Mouse (Mus musculus) embryonic facial prominence, embryonic 10.5 days (tissue): Measurements from ENCODE around the gene Tgif2. TPM values are rescaled to one million over a fixed set of nuclear protein-coding genes. Genes with fewer than 3 reads are reported as not detected.
"Not testable (repeated sequence)": the region's sequence is repeated elsewhere in the genome, so short reads cannot be mapped to it uniquely, and the experiment has no call there.

Experiments used
- DNase-seq: peaks from one replicate; pipeline ENCODE4 v3.0.0-alpha.2; 2017; ENCODE audit warnings: low spot score
- H3K27ac ChIP-seq: fragments of 300-500 bp; sonication (generic); replicated peaks from 2 replicates; pipeline ENCODE4 v1.5.1; 2016; ENCODE audit warnings: mild to moderate bottlenecking
- H3K27me3 ChIP-seq: fragments of 300-500 bp; sonication (generic); replicated peaks from 2 replicates; pipeline ENCODE4 v1.6.1; 2016; ENCODE audit warnings: low read depth, mild to moderate bottlenecking; ENCODE audit not compliant: poor library complexity, severe bottlenecking
- H3K36me3 ChIP-seq: fragments of 300-500 bp; sonication (generic); replicated peaks from 2 replicates; pipeline ENCODE4 v1.6.1; 2016; ENCODE audit warnings: mild to moderate bottlenecking, moderate library complexity
- H3K4me1 ChIP-seq: fragments of 300-500 bp; sonication (generic); 2 replicates; pipeline ENCODE4 v1.6.1; 2016
- H3K4me3 ChIP-seq: fragments of 300-500 bp; sonication (generic); 2 replicates; pipeline ENCODE4 v1.5.1; 2016; ENCODE audit warnings: mild to moderate bottlenecking, moderate library complexity
- H3K9me3 ChIP-seq: fragments of 300-500 bp; sonication (generic); 2 replicates; pipeline ENCODE4 v1.6.1; 2016; ENCODE audit warnings: mild to moderate bottlenecking
- WGBS: fragments of 180-500 bp; shearing (Covaris S2); methylation state at CpG from one replicate; pipeline ENCODE4 v1.1.7; 2016; 5-methylcytosine and 5-hydroxymethylcytosine counted together
- polyA plus RNA-seq: library from polyadenylated mRNA; unstranded; fragments of >200 nt; fragmentation: Nextera tagmentation; extraction: Ambion mirVana; gene quantifications from 2 replicates; pipeline ENCODE4 v1.2.1, GENCODE M21; 2016

The Tgif2 gene
- polyA plus RNA-seq, 1 experiment from 2014 or later = 112 TPM

GRCm38 (mm10) chr2:156868994-156869393 lies 29.2 kb downstream of the Tgif2 start:
- Histone ChIP-seq H3K27me3 (no peaks in the 10 kb centered on the region), H3K4me3 (no peak overlapping the region), H3K27ac (no peak overlapping the region), H3K4me1 (peaks cover 7% of the 10 kb centered on the region), H3K36me3 (peaks cover 94% of the 10 kb centered on the region), H3K9me3 (no peaks in the 10 kb centered on the region)
- no peak for DNase-seq
- 82% methylated on average over 8 of the region's 8 CpGs for WGBS

- 90% methylated on average over 7 of the region's 7 CpGs for WGBS
- DNase-seq = no peak
- Histone ChIP-seq H3K4me1 (peaks cover 1% of the 10 kb centered on the region), H3K9me3 (no peaks in the 10 kb centered on the region), H3K36me3 (peaks cover 98% of the 10 kb centered on the region), H3K27ac (no peak overlapping the region), H3K4me3 (no peak overlapping the region), H3K27me3 (no peaks in the 10 kb centered on the region)
These were observed 29.7 kb downstream of the Tgif2 start for GRCm38 (mm10) chr2:156869554-156869953.

GRCm38 (mm10) chr2:156870519-156870918 lies 30.7 kb downstream of the Tgif2 start:
- H3K27me3 ChIP-seq = no peaks in the 10 kb centered on the region
- no peak overlapping the region for H3K27ac ChIP-seq
- DNase-seq = no peak
- H3K4me1 ChIP-seq = no peaks in the 10 kb centered on the region
- no peaks in the 10 kb centered on the region for H3K9me3 ChIP-seq
- 82% methylated on average over 6 of the region's 6 CpGs for WGBS
- H3K36me3 ChIP-seq = peaks cover 100% of the 10 kb centered on the region
- no peak overlapping the region for H3K4me3 ChIP-seq

GRCm38 (mm10) chr2:156873629-156874028 lies 33.8 kb downstream of the Tgif2 start:
- Histone ChIP-seq H3K4me3 (no peak overlapping the region), H3K36me3 (peaks cover 73% of the 10 kb centered on the region), H3K27ac (no peak overlapping the region), H3K27me3 (no peaks in the 10 kb centered on the region), H3K4me1 (no peaks in the 10 kb centered on the region), H3K9me3 (no peaks in the 10 kb centered on the region)
- 36% methylated on average over 5 of the region's 5 CpGs for WGBS
- peak; percentile 70 for DNase-seq

GRCm38 (mm10) chr2:156874047-156874759 lies 34.4 kb downstream of the Tgif2 start:
- Histone ChIP-seq H3K4me3 (no peak overlapping the region), H3K27ac (no peak overlapping the region), H3K9me3 (no peaks in the 10 kb centered on the region), H3K4me1 (no peaks in the 10 kb centered on the region), H3K36me3 (peaks cover 67% of the 10 kb centered on the region), H3K27me3 (no peaks in the 10 kb centered on the region)
- WGBS = 89% methylated on average over 8 of the region's 8 CpGs
- DNase-seq = no peak

GRCm38 (mm10) chr2:156874760-156875510 lies 35.1 kb downstream of the Tgif2 start:
- WGBS = 92% methylated on average over 4 of the region's 4 CpGs
- no peak overlapping the region for H3K4me3 ChIP-seq
- no peaks in the 10 kb centered on the region for H3K27me3 ChIP-seq
- DNase-seq = no peak
- no peaks in the 10 kb centered on the region for H3K9me3 ChIP-seq
- peaks cover 60% of the 10 kb centered on the region for H3K36me3 ChIP-seq
- H3K27ac ChIP-seq = no peak overlapping the region
- H3K4me1 ChIP-seq = no peaks in the 10 kb centered on the region

- no peak for DNase-seq
- H3K27ac ChIP-seq = no peak overlapping the region
- WGBS = 64% methylated on average over 9 of the region's 9 CpGs
- H3K4me1 ChIP-seq = 0 out of 2 replicates have a peak, but pooled peaks cover 3% of the 10 kb centered on the region
- H3K4me3 ChIP-seq = no peak overlapping the region
- H3K36me3 ChIP-seq = peaks cover 32% of the 10 kb centered on the region
- no peaks in the 10 kb centered on the region for H3K27me3 ChIP-seq
- H3K9me3 ChIP-seq = no peaks in the 10 kb centered on the region
These were observed 37.9 kb downstream of the Tgif2 start for GRCm38 (mm10) chr2:156877726-156878125.

GRCm38 (mm10) chr2:156879541-156879940 lies 39.7 kb downstream of the Tgif2 start:
- H3K4me3 ChIP-seq = no peak overlapping the region
- H3K4me1 ChIP-seq = 0 out of 2 replicates have a peak, but pooled peaks cover 3% of the 10 kb centered on the region
- no peak for DNase-seq
- WGBS = 82% methylated on average over 3 of the region's 3 CpGs
- H3K36me3 ChIP-seq = peaks cover 14% of the 10 kb centered on the region
- no peaks in the 10 kb centered on the region for H3K27me3 ChIP-seq
- no peaks in the 10 kb centered on the region for H3K9me3 ChIP-seq
- H3K27ac ChIP-seq = no peak overlapping the region

- Histone ChIP-seq H3K4me1 (peaks cover 20% of the 10 kb centered on the region), H3K9me3 (no peaks in the 10 kb centered on the region), H3K27me3 (no peaks in the 10 kb centered on the region), H3K36me3 (no peaks in the 10 kb centered on the region), H3K4me3 (no peak overlapping the region), H3K27ac (no peak overlapping the region; the same call in 1 of the 2 replicates)
- 40% methylated on average over 10 of the region's 10 CpGs for WGBS
- DNase-seq = no peak
These were observed 42.7 kb downstream of the Tgif2 start for GRCm38 (mm10) chr2:156882431-156883001.

GRCm38 (mm10) chr2:156884396-156885211 lies 44.8 kb downstream of the Tgif2 start:
- H3K4me1 ChIP-seq = peaks cover 20% of the 10 kb centered on the region
- WGBS = 87% methylated on average over 10 of the region's 10 CpGs
- H3K9me3 ChIP-seq = no peaks in the 10 kb centered on the region
- DNase-seq = no peak
- H3K36me3 ChIP-seq = no peaks in the 10 kb centered on the region
- no peak overlapping the region for H3K27ac ChIP-seq
- no peak overlapping the region for H3K4me3 ChIP-seq
- H3K27me3 ChIP-seq = no peaks in the 10 kb centered on the region

- not testable (repeated sequence) for H3K9me3 ChIP-seq, H3K36me3 ChIP-seq, H3K4me3 ChIP-seq, DNase-seq, H3K27ac ChIP-seq, H3K27me3 ChIP-seq
- 65% methylated on average over 2 of the region's 2 CpGs for WGBS
- H3K4me1 ChIP-seq = peaks cover 20% of the 10 kb centered on the region
These were observed 45.9 kb downstream of the Tgif2 start for GRCm38 (mm10) chr2:156885666-156886065.

GRCm38 (mm10) chr2:156886084-156886631 lies 46.4 kb downstream of the Tgif2 start:
- H3K4me1 ChIP-seq = peaks cover 20% of the 10 kb centered on the region
- no peaks in the 10 kb centered on the region for H3K27me3 ChIP-seq
- WGBS = 72% methylated on average over 10 of the region's 10 CpGs
- no peak overlapping the region for H3K4me3 ChIP-seq
- no peaks in the 10 kb centered on the region for H3K36me3 ChIP-seq
- DNase-seq = no peak
- H3K9me3 ChIP-seq = no peaks in the 10 kb centered on the region
- no peak overlapping the region for H3K27ac ChIP-seq
